Mouse (Mus musculus) kidney, postnatal 0 days (tissue): ENCODE results near the gene Lrp6. TPM values are rescaled to one million over a fixed set of nuclear protein-coding genes. Genes with fewer than 3 reads are reported as not detected.

ENCODE experiments used
- ATAC-seq: fragments of 200-750 bp; cut with Nextera tagmentation; replicated peaks from 2 replicates; pipeline ENCODE4 v1.8.0; 2017; ENCODE audit warnings: low read depth, moderate number of reproducible peaks, moderate TSS enrichment, moderate library complexity; ENCODE audit not compliant: low FRiP score
- DNase-seq: peaks from one replicate; pipeline ENCODE4 v3.0.0-alpha.2; 2016; ENCODE audit warnings: low spot score
- H3K27ac ChIP-seq: fragments of 300-500 bp; sonication (generic); 2 replicates; pipeline ENCODE4 v1.5.1; 2014; ENCODE audit warnings: mild to moderate bottlenecking
- H3K27me3 ChIP-seq: fragments of 300-500 bp; sonication (generic); 2 replicates; pipeline ENCODE4 v1.6.1; 2014; ENCODE audit warnings: low read length, mixed read lengths; ENCODE audit not compliant: insufficient read depth
- H3K36me3 ChIP-seq: fragments of 300-500 bp; sonication (generic); 2 replicates; pipeline ENCODE4 v1.6.1; 2014; ENCODE audit warnings: low read length, mixed read lengths; ENCODE audit not compliant: insufficient read depth
- H3K4me1 ChIP-seq: fragments of 300-500 bp; sonication (generic); replicated peaks from 2 replicates; pipeline ENCODE4 v1.6.1; 2014; ENCODE audit warnings: antibody characterized with exemption, low read length, mixed read lengths; ENCODE audit not compliant: insufficient read depth
- H3K4me2 ChIP-seq: fragments of 300-500 bp; sonication (generic); 2 replicates; pipeline ENCODE4 v1.6.1; 2014; ENCODE audit warnings: mild to moderate bottlenecking, low read length, moderate library complexity, mixed read lengths
- H3K4me3 ChIP-seq: fragments of 300-500 bp; sonication (generic); replicated peaks from 2 replicates; pipeline ENCODE4 v1.5.1; 2014; ENCODE audit warnings: low read depth, low read length
- H3K9ac ChIP-seq: fragments of 300-500 bp; sonication (generic); 2 replicates; pipeline ENCODE4 v1.6.1; 2014; ENCODE audit warnings: low read depth, low read length
- H3K9me3 ChIP-seq: fragments of 300-500 bp; sonication (generic); replicated peaks from 2 replicates; pipeline ENCODE4 v1.6.1; 2016; ENCODE audit warnings: low read length, inconsistent platforms, mixed read lengths
- CTCF ChIP-seq: IDR thresholded peaks from 2 replicates; pipeline ENCODE4 v1.5.1; 2016; ENCODE audit warnings: antibody characterized with exemption, low read depth, mild to moderate bottlenecking, moderate library complexity
- WGBS: fragments of 180-500 bp; shearing (Covaris S2); extraction: QIAGEN DNeasy Blood & Tissue Kit; methylation state at CpG from one replicate; pipeline ENCODE4 v1.1.7; 2014; 5-methylcytosine and 5-hydroxymethylcytosine counted together
- polyA plus RNA-seq: library from polyadenylated mRNA; unstranded; fragments of >200 nt; fragmentation: Nextera tagmentation; extraction: Ambion mirVana; gene quantifications from 2 replicates; pipeline ENCODE4 v1.2.1, GENCODE M21; 2015

Lrp6 gene
- polyA plus RNA-seq, 1 experiment from 2014 or later, result 35.3 TPM

- H3K4me1 ChIP-seq, result peaks cover 13% of the 10 kb centered on the region; the same call in 1 of the 2 replicates
- no peaks in the 10 kb centered on the region for H3K9me3 ChIP-seq
- ATAC-seq (peak; percentile 66), DNase-seq (peak; percentile 93)
- TF ChIP-seq CTCF, result peak; percentile 87
- H3K4me3 ChIP-seq, result no peak overlapping the region
- no peaks in the 10 kb centered on the region for H3K27me3 ChIP-seq
- WGBS, result 40% methylated on average over 9 of the region's 9 CpGs
- no peaks in the 10 kb centered on the region for H3K36me3 ChIP-seq
- H3K27ac ChIP-seq, result peak overlapping the region; percentile 63
- no peak overlapping the region for H3K4me2 ChIP-seq
- no peak overlapping the region for H3K9ac ChIP-seq
Observed at GRCm38 (mm10) chr6:134606949-134607746, 40.4 kb upstream of the Lrp6 start.

GRCm38 (mm10) chr6:134606540-134606939 lies 39.8 kb upstream of the Lrp6 start:
- H3K4me1 ChIP-seq, result peaks cover 18% of the 10 kb centered on the region
- H3K9ac ChIP-seq, result no peak overlapping the region
- no peaks in the 10 kb centered on the region for H3K9me3 ChIP-seq
- peak; percentile 16 for ATAC-seq
- 32% methylated on average over 6 of the region's 6 CpGs for WGBS
- TF ChIP-seq CTCF, result no peak
- H3K27me3 ChIP-seq, result no peaks in the 10 kb centered on the region
- no peak overlapping the region for H3K4me3 ChIP-seq
- no peak overlapping the region for H3K4me2 ChIP-seq
- no peaks in the 10 kb centered on the region for H3K36me3 ChIP-seq
- DNase-seq, result no peak
- peak overlapping the region; percentile 63 for H3K27ac ChIP-seq

GRCm38 (mm10) chr6:134605196-134605595 lies 38.4 kb upstream of the Lrp6 start:
- H3K4me1 ChIP-seq, result peaks cover 22% of the 10 kb centered on the region
- no peak for ATAC-seq
- DNase-seq, result no peak
- no peak overlapping the region for H3K9ac ChIP-seq
- H3K4me2 ChIP-seq, result no peak overlapping the region
- H3K36me3 ChIP-seq, result no peaks in the 10 kb centered on the region
- no peaks in the 10 kb centered on the region for H3K9me3 ChIP-seq
- H3K4me3 ChIP-seq, result no peak overlapping the region
- H3K27ac ChIP-seq, result no peak overlapping the region
- TF ChIP-seq CTCF, result no peak
- 93% methylated on average over 3 of the region's 3 CpGs for WGBS
- H3K27me3 ChIP-seq, result no peaks in the 10 kb centered on the region

- Histone ChIP-seq H3K36me3 (no peaks in the 10 kb centered on the region), H3K4me3 (no peak overlapping the region), H3K27ac (peak overlapping the region; percentile 62; the same call in 1 of the 2 replicates), H3K4me1 (peaks cover 19% of the 10 kb centered on the region), H3K9ac (no peak overlapping the region), H3K27me3 (no peaks in the 10 kb centered on the region), H3K9me3 (no peaks in the 10 kb centered on the region), H3K4me2 (peak overlapping the region; percentile 28; the same call in 1 of the 2 replicates)
- ATAC-seq (no peak; the same call in 1 of the 2 replicates), DNase-seq (peak; percentile 88)
- TF ChIP-seq CTCF, result no peak
- WGBS, result 13% methylated on average over 10 of the region's 10 CpGs
Observed at GRCm38 (mm10) chr6:134602371-134603003, 35.7 kb upstream of the Lrp6 start.

- Histone ChIP-seq H3K27me3 (no peaks in the 10 kb centered on the region), H3K27ac (peak overlapping the region; percentile 82), H3K4me3 (no peak overlapping the region), H3K4me2 (no peak overlapping the region), H3K36me3 (no peaks in the 10 kb centered on the region), H3K9ac (no peak overlapping the region), H3K9me3 (no peaks in the 10 kb centered on the region), H3K4me1 (peaks cover 15% of the 10 kb centered on the region)
- DNase-seq, result peak; percentile 36
- TF ChIP-seq CTCF, result no peak
- ATAC-seq, result no peak; the same call in 1 of the 2 replicates
- WGBS, result 15% methylated on average over 3 of the region's 3 CpGs
Observed at GRCm38 (mm10) chr6:134601766-134602165, 35.0 kb upstream of the Lrp6 start.

GRCm38 (mm10) chr6:134601130-134601529 lies 34.4 kb upstream of the Lrp6 start:
- Histone ChIP-seq H3K27me3 (no peaks in the 10 kb centered on the region), H3K4me1 (peaks cover 11% of the 10 kb centered on the region), H3K4me2 (no peak overlapping the region), H3K27ac (peak overlapping the region; percentile 82), H3K36me3 (no peaks in the 10 kb centered on the region), H3K9me3 (no peaks in the 10 kb centered on the region), H3K4me3 (no peak overlapping the region), H3K9ac (no peak overlapping the region)
- DNase-seq, result no peak
- TF ChIP-seq CTCF, result no peak
- WGBS, result 54% methylated on average over 7 of the region's 7 CpGs
- ATAC-seq, result no peak
